Mouse (Mus musculus): ENCODE results near the gene Efhc2.

DNA sequence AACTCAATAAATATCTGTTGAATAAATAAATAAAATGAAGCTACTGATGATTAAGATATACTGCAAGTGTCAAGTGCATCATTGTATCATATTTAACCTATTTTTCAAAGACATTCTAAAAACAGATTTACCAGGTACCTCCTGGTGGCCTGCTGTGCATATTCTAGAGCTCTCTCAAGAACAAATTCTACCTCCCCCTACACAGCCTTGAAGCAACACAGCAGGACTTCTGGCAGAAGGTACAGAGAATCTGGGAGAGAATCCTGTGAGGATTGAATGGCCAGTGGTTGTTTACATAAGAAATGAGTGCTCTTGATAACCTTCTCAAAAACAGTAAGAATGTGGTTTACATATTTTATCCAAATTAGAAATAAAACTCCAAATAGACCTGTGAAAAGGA, 94.0 kb downstream of the Efhc2 start:
- TF ChIP-seq POU5F1 (IDR thresholded peaks at IDR 0.05; ENCODE audit: borderline replicate concordance, low read length) (no peak), CTCF (conservative IDR thresholded peaks at IDR 0.05; ENCODE audit: low read length) (no peak)
